Mouse (Mus musculus): Measurements from ENCODE around the gene Ccdc141.

- no peak for TF ChIP-seq EP300 (IDR thresholded peaks at IDR 0.05)
- TF ChIP-seq CTCF (IDR thresholded peaks at IDR 0.05) = no peak
Observed at GRCm38 (mm10) chr2:77168781-77169180, 1.7 kb downstream of the Ccdc141 start.
